Mouse (Mus musculus) G1E (cell line): ENCODE measurements around the gene Snx18. TPM values are rescaled to one million over a fixed set of nuclear protein-coding genes. Genes with fewer than 3 reads are reported as not detected.

Source experiments
- ATAC-seq: 2 replicates; pipeline ENCODE4 v1.8.0; 2016; ENCODE audit warnings: mild to moderate bottlenecking; ENCODE audit not compliant: insufficient number of reproducible peaks, poor library complexity, low FRiP score, severe bottlenecking; ENCODE audit errors: extremely low read depth
- DNase-seq: peaks from one replicate; pipeline ENCODE4 v3.0.0; 2012; ENCODE audit warnings: low spot score
- H3K27me3 ChIP-seq: 2 replicates; pipeline ENCODE4 v1.6.1; 2012; ENCODE audit warnings: mild to moderate bottlenecking, low read length, inconsistent platforms; ENCODE audit not compliant: insufficient read depth
- H3K36me3 ChIP-seq: replicated peaks from 2 replicates; pipeline ENCODE3; 2012; ENCODE audit warnings: mild to moderate bottlenecking, inconsistent platforms
- H3K4me1 ChIP-seq: 2 replicates; pipeline ENCODE4 v1.6.1; 2012; ENCODE audit warnings: low read depth, low read length, inconsistent platforms, mixed read lengths; ENCODE audit not compliant: insufficient read depth
- H3K4me3 ChIP-seq: 2 replicates; pipeline ENCODE4 v1.5.1; 2012; ENCODE audit warnings: low read depth, mild to moderate bottlenecking, inconsistent platforms, low read length, moderate library complexity, mixed read lengths
- H3K9me3 ChIP-seq: replicated peaks from 2 replicates; pipeline ENCODE4 v1.6.1; 2012; ENCODE audit warnings: inconsistent platforms
- CTCF ChIP-seq: IDR thresholded peaks from 2 replicates; pipeline ENCODE4 v1.5.1; 2012; ENCODE audit warnings: low read depth, low read length, inconsistent platforms, mixed read lengths
- GATA1 ChIP-seq: IDR thresholded peaks from 2 replicates; pipeline ENCODE4 v1.6.1; 2012; ENCODE audit warnings: borderline replicate concordance, low read length, inconsistent platforms, mixed read lengths
- GATA2 ChIP-seq: IDR thresholded peaks from 2 replicates; pipeline ENCODE4 v1.6.1; 2012; ENCODE audit warnings: low read depth, low read length, inconsistent platforms, borderline replicate concordance
- POLR2AphosphoS5 ChIP-seq: IDR thresholded peaks from 2 replicates; pipeline ENCODE4 v1.6.1; 2012; ENCODE audit warnings: low read depth, low read length, inconsistent platforms; ENCODE audit not compliant: insufficient replicate concordance
- TAL1 ChIP-seq: conservative IDR thresholded peaks from 2 replicates; pipeline ENCODE4 v1.6.1; 2012; ENCODE audit warnings: low read depth, low read length, inconsistent platforms, mixed read lengths
- polyA plus RNA-seq: library from polyadenylated mRNA; stranded (reverse); fragments of >175 nt; gene quantifications from 2 replicates; pipeline ENCODE4 v1.2.3, GENCODE M21; 2012
- total RNA-seq, 2 experiments: library from RNA; stranded (forward) in 1 of 2; stranded (reverse) in 1 of 2; fragments of 200-1000 nt in 1 of 2; fragments of >200 nt in 1 of 2; fragmentation: Nextera tagmentation in 1 of 2; gene quantifications; 2 replicates each; pipeline ENCODE4 v1.2.3; 2014 to 2017

Gene Snx18
- total and polyA plus RNA-seq, 3 experiments = 0.05 TPM; not detected in 2

GRCm38 (mm10) chr13:113632506-113632905, 14.1 kb upstream of the Snx18 start:
- no peak for ATAC-seq
- Histone ChIP-seq H3K9me3 (no peaks in the 10 kb centered on the region), H3K4me1 (peaks cover 5% of the 10 kb centered on the region), H3K27me3 (peaks cover 41% of the 10 kb centered on the region), H3K36me3 (no peaks in the 10 kb centered on the region), H3K4me3 (no peak overlapping the region)
- DNase-seq = no peak
- TF ChIP-seq GATA2 (no peak), GATA1 (no peak), POLR2AphosphoS5 (no peak), CTCF (no peak), TAL1 (no peak)

DNA sequence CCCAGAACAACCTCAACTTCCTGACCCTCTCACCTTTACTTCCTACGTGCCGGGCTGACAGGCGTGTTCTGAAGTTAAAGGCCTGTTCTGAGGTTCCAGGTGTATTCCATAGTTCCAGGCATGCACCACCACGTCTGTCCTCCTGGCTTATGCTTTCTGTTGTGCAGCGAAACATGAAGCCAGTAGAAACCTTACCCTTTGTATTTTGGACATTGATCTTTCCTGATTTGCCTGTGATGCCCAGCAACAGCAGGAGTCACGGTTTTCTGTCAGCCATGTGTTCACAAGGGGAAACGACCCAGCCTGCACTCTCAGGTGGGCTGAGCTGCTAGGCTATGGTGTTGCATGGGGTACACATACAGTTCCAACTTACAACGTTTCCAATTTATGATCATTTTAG, 9.2 kb upstream of the Snx18 start:
- Histone ChIP-seq H3K36me3 (no peaks in the 10 kb centered on the region), H3K27me3 (peaks cover 25% of the 10 kb centered on the region), H3K4me1 (no peaks in the 10 kb centered on the region), H3K4me3 (no peak overlapping the region), H3K9me3 (no peaks in the 10 kb centered on the region)
- TF ChIP-seq POLR2AphosphoS5 (no peak), GATA1 (no peak), TAL1 (no peak), GATA2 (no peak), CTCF (no peak)
- DNase-seq = no peak
- ATAC-seq = no peak

DNA sequence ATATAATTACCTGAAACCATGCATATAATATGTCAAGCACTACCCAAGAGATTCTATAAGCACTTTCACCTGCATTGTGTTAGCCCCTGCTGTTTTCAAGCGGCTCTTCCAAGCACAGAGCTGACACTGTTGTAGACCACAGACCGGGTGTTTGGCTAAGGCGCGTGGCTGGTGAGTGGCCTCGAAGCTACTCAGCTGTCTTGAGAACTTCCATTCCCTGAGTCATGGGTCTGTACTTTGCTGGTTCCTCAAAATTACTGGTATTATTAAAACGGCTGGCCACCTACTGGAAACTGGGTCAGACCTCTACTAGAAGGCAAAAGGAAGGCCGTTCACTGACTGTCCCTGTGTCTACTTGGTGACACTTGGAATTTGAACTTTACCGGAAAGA, 4.5 kb upstream of the Snx18 start:
- H3K27me3 ChIP-seq = peaks cover 13% of the 10 kb centered on the region; the same call in 1 of the 2 replicates
- no peak overlapping the region for H3K4me3 ChIP-seq
- no peak for TF ChIP-seq CTCF
- no peak for TF ChIP-seq GATA2
- TF ChIP-seq GATA1 = no peak
- TF ChIP-seq TAL1 = no peak
- TF ChIP-seq POLR2AphosphoS5 = no peak
- H3K9me3 ChIP-seq = peaks cover 10% of the 10 kb centered on the region
- H3K36me3 ChIP-seq = no peaks in the 10 kb centered on the region
- ATAC-seq (no peak), DNase-seq (no peak)
- H3K4me1 ChIP-seq = no peaks in the 10 kb centered on the region

DNA sequence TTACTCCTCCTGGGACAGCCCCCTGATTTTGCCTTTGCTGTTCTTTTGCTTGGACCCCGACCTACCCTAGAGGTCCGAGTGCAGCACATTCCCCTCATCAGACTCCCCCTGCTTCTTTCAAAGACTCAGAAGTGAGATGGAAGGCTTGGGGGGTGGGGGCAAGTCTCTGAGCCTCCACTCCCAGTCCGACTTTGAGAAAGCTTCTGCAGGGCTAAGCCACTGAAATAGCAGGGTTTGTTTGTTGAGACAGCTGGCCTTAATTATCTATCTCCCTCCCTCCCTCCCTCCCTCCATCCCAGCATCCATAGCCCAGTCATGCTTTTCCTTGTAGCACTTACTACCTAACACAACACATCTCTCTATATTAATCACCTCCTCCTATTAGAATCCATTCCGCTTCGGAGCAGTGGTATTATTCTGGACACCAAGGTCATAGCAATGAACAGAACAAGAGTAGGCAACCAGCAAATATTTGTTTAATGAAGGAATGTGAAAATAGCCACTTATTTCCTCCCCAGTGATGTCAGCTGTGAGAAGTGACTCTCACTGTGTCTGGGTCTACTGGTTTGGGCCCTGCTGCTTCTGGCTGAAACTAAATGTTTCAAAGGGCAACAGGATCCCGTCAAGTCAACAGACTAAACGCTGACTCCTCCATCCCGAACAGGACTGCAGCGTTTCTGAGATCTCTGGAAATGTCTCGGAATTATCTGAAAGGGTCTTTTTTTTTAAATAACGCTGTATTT, 3.9 kb upstream of the Snx18 start:
- no peak for DNase-seq

DNA sequence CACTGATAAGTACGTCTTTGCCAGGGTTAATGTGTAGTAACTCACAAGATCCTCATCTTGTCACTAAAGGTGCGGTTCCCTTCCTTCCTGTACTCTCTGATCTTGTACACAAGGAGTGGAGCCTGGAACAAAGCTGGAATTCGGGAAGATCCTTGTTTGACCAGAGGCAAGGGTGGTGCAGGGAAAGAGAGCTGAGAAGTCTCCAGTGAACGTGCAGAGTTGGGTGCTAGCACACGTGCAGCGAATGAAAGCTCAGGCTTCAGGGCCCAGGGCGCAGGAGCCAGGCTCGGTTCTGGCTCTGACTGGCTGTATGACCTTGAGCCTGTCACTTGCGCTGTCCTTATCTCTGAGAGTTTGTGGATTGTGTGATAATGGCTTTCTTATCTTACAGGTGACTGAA, 639 bp upstream of the Snx18 start:
- peaks cover 6% of the 10 kb centered on the region; the same call in 1 of the 2 replicates for H3K27me3 ChIP-seq
- no peak overlapping the region for H3K4me3 ChIP-seq
- ATAC-seq (no peak), DNase-seq (no peak)
- no peaks in the 10 kb centered on the region for H3K4me1 ChIP-seq
- peaks cover 20% of the 10 kb centered on the region for H3K9me3 ChIP-seq
- TF ChIP-seq CTCF (no peak), POLR2AphosphoS5 (no peak), GATA2 (no peak), TAL1 (no peak), GATA1 (no peak)
- H3K36me3 ChIP-seq = no peaks in the 10 kb centered on the region

More for the DNA sequence above, 3.9 kb upstream of the Snx18 start:
- Histone ChIP-seq H3K4me3 (no peak overlapping the region), H3K27me3 (0 out of 2 replicates have a peak, but pooled peaks cover 9% of the 10 kb centered on the region), H3K36me3 (no peaks in the 10 kb centered on the region), H3K9me3 (peaks cover 15% of the 10 kb centered on the region), H3K4me1 (no peaks in the 10 kb centered on the region)
- no peak for ATAC-seq
- no peak for TF ChIP-seq POLR2AphosphoS5
- no peak for TF ChIP-seq TAL1
- no peak for TF ChIP-seq CTCF
- no peak for TF ChIP-seq GATA2
- no peak for TF ChIP-seq GATA1

DNA sequence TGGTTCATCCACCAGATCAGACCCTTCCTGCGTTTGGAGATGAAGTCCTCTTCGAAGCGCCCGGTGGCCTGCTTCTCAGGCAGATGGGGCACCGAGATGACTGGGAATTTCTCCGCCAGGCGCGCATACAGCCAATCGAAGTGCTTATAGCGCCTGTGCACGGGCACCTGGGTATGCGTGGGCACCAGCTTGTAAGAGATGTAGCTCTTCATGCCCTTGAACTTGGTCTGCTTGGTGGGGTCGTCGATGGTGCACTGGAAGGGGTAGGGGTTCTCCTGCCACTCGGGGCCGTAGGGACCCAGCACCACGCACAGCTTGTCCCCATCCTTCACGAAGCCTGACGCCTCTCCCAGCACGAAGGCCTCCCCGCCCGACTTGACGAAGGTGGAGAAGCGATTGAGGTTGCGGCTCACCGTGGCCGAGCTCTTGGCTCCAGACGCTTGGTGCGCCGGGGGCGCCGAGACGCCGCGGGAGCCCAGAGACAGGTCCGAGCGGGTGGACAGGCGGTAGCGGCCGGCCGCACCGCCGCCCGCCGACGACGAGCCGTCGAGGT, 950 bp downstream of the Snx18 start:
- ATAC-seq = no peak
- DNase-seq = no peak
- Histone ChIP-seq H3K27me3 (peaks cover 5% of the 10 kb centered on the region; the same call in 1 of the 2 replicates), H3K36me3 (no peaks in the 10 kb centered on the region), H3K4me3 (no peak overlapping the region; the same call in 1 of the 2 replicates), H3K9me3 (peaks cover 20% of the 10 kb centered on the region), H3K4me1 (no peaks in the 10 kb centered on the region)
- TF ChIP-seq GATA1 (no peak), POLR2AphosphoS5 (no peak), TAL1 (no peak), GATA2 (no peak), CTCF (no peak)
